Mouse (Mus musculus) lung, embryonic 14.5 days (tissue): ENCODE measurements around the gene Zfp12. TPM values are rescaled to one million over a fixed set of nuclear protein-coding genes. Genes with fewer than 3 reads are reported as not detected.
A peak's percentile ranks its signal among the peaks of the same experiment; 100 is the strongest.

ENCODE experiments used
- ATAC-seq: fragments of 200-750 bp; cut with Nextera tagmentation; 2 replicates; pipeline ENCODE4 v1.8.0; 2017; ENCODE audit warnings: mild to moderate bottlenecking, moderate TSS enrichment, moderate library complexity; ENCODE audit not compliant: insufficient read depth
- DNase-seq: peaks from one replicate; pipeline ENCODE4 v3.0.0-alpha.2; 2015
- H3K27ac ChIP-seq: fragments of 300-500 bp; sonication (generic); 2 replicates; pipeline ENCODE4 v1.5.1; 2014; ENCODE audit warnings: low read depth, mild to moderate bottlenecking, moderate library complexity
- H3K27me3 ChIP-seq: fragments of 300-500 bp; sonication (generic); 2 replicates; pipeline ENCODE4 v1.6.1; 2014; ENCODE audit warnings: low read length, control low read depth; ENCODE audit not compliant: insufficient read depth
- H3K36me3 ChIP-seq: fragments of 300-500 bp; sonication (generic); 2 replicates; pipeline ENCODE4 v1.6.1; 2014; ENCODE audit warnings: control low read depth; ENCODE audit not compliant: insufficient read depth
- H3K4me1 ChIP-seq: fragments of 300-500 bp; sonication (generic); 2 replicates; pipeline ENCODE4 v1.6.1; 2014; ENCODE audit warnings: antibody characterized with exemption, control low read depth; ENCODE audit not compliant: insufficient read depth
- H3K4me2 ChIP-seq: fragments of 300-500 bp; sonication (generic); 2 replicates; pipeline ENCODE4 v1.6.1; 2014; ENCODE audit warnings: mild to moderate bottlenecking
- H3K4me3 ChIP-seq: fragments of 300-500 bp; sonication (generic); 2 replicates; pipeline ENCODE4 v1.5.1; 2014; ENCODE audit warnings: low read depth, low read length
- H3K9ac ChIP-seq: fragments of 300-500 bp; sonication (generic); 2 replicates; pipeline ENCODE4 v1.6.1; 2014
- H3K9me3 ChIP-seq: fragments of 300-500 bp; sonication (generic); 2 replicates; pipeline ENCODE4 v1.6.1; 2016; ENCODE audit warnings: low read depth, low read length, control low read depth
- CTCF ChIP-seq: IDR thresholded peaks from 2 replicates; pipeline ENCODE4 v1.5.1; 2016; ENCODE audit warnings: antibody characterized with exemption, low read depth
- WGBS: fragments of 180-500 bp; shearing (Covaris S2); extraction: QIAGEN DNeasy Blood & Tissue Kit; methylation state at CpG from one replicate; pipeline ENCODE4 v1.1.7; 2014; 5-methylcytosine and 5-hydroxymethylcytosine counted together
- polyA plus RNA-seq: library from polyadenylated mRNA; unstranded; fragments of >200 nt; fragmentation: Nextera tagmentation; extraction: Ambion mirVana; gene quantifications from 2 replicates; pipeline ENCODE4 v1.2.1, GENCODE M21; 2014

The Zfp12 gene
- polyA plus RNA-seq, 1 experiment from 2014 or later: 17.2 TPM

GRCm38 (mm10) chr5:143292879-143293278 is 57.9 kb downstream of the Zfp12 start:
- Histone ChIP-seq H3K27me3 (peaks cover 68% of the 10 kb centered on the region), H3K36me3 (no peaks in the 10 kb centered on the region), H3K9ac (peak overlapping the region; percentile 50), H3K4me3 (peak overlapping the region; percentile 47), H3K4me1 (peaks cover 5% of the 10 kb centered on the region; the same call in 1 of the 2 replicates), H3K9me3 (no peaks in the 10 kb centered on the region), H3K27ac (no peak overlapping the region), H3K4me2 (peak overlapping the region; percentile 94)
- 1% methylated on average over 19 of the region's 19 CpGs for WGBS
- ATAC-seq (no peak), DNase-seq (no peak)
- TF ChIP-seq CTCF: no peak

- H3K4me2 ChIP-seq: peak within 1 kb of the TSS; percentile 94
- peaks cover 8% of the 10 kb centered on the region; the same call in 1 of the 2 replicates for H3K4me1 ChIP-seq
- no peak for TF ChIP-seq CTCF
- 4% methylated on average over 31 of the region's 38 CpGs for WGBS
- H3K27me3 ChIP-seq: peaks cover 62% of the 10 kb centered on the region
- peak within 1 kb of the TSS; percentile 47 for H3K4me3 ChIP-seq
- H3K9me3 ChIP-seq: no peaks in the 10 kb centered on the region
- ATAC-seq (no peak; the same call in 1 of the 2 replicates), DNase-seq (no peak)
- H3K36me3 ChIP-seq: no peaks in the 10 kb centered on the region
- H3K9ac ChIP-seq: peak within 1 kb of the TSS; percentile 50
- no peak within 1 kb of the TSS for H3K27ac ChIP-seq
Measured at GRCm38 (mm10) chr5:143293404-143293803, 58.4 kb downstream of the Zfp12 start, which contains the start of gene Zfp853. Gene Zfp853 (minus strand): TSS chr5:143293623.

- Histone ChIP-seq H3K9me3 (no peaks in the 10 kb centered on the region), H3K27ac (no peak overlapping the region), H3K4me1 (peaks cover 8% of the 10 kb centered on the region; the same call in 1 of the 2 replicates), H3K27me3 (peaks cover 48% of the 10 kb centered on the region), H3K9ac (no peak overlapping the region), H3K4me2 (no peak overlapping the region), H3K4me3 (no peak overlapping the region), H3K36me3 (peaks cover 11% of the 10 kb centered on the region)
- WGBS: 94% methylated on average over 3 of the region's 3 CpGs
- no peak for DNase-seq
- no peak for ATAC-seq
- TF ChIP-seq CTCF: peak; percentile 57
Measured at GRCm38 (mm10) chr5:143294862-143295261, 59.9 kb downstream of the Zfp12 start.

GRCm38 (mm10) chr5:143295330-143295729 is 60.4 kb downstream of the Zfp12 start:
- Histone ChIP-seq H3K36me3 (peaks cover 16% of the 10 kb centered on the region), H3K27me3 (peaks cover 44% of the 10 kb centered on the region), H3K4me3 (no peak overlapping the region), H3K4me1 (peaks cover 8% of the 10 kb centered on the region; the same call in 1 of the 2 replicates), H3K27ac (no peak overlapping the region), H3K9ac (no peak overlapping the region), H3K9me3 (no peaks in the 10 kb centered on the region), H3K4me2 (no peak overlapping the region)
- 81% methylated on average over 2 of the region's 2 CpGs for WGBS
- DNase-seq (no peak), ATAC-seq (no peak)
- TF ChIP-seq CTCF: no peak

GRCm38 (mm10) chr5:143297986-143298385 is 63.0 kb downstream of the Zfp12 start:
- H3K27ac ChIP-seq: no peak overlapping the region
- WGBS: 66% methylated on average over 9 of the region's 9 CpGs
- peak; percentile 60 for ATAC-seq

GRCm38 (mm10) chr5:143298391-143298790 is 63.4 kb downstream of the Zfp12 start:
- ATAC-seq: no peak
- TF ChIP-seq CTCF: peak; percentile 54
- peaks cover 13% of the 10 kb centered on the region for H3K27me3 ChIP-seq
- no peak overlapping the region for H3K27ac ChIP-seq
- H3K9ac ChIP-seq: no peak overlapping the region
- peaks cover 46% of the 10 kb centered on the region for H3K36me3 ChIP-seq
- H3K4me1 ChIP-seq: peaks cover 8% of the 10 kb centered on the region; the same call in 1 of the 2 replicates
- no peak overlapping the region for H3K4me2 ChIP-seq
- no peak overlapping the region for H3K4me3 ChIP-seq
- no peaks in the 10 kb centered on the region for H3K9me3 ChIP-seq
- 81% methylated on average over 7 of the region's 7 CpGs for WGBS
- peak; percentile 39 for DNase-seq

More at GRCm38 (mm10) chr5:143297986-143298385, 63.0 kb downstream of the Zfp12 start:
- no peak overlapping the region for H3K4me2 ChIP-seq
- TF ChIP-seq CTCF: no peak
- H3K27me3 ChIP-seq: peaks cover 17% of the 10 kb centered on the region
- peak; percentile 80 for DNase-seq
- no peak overlapping the region for H3K4me3 ChIP-seq
- no peaks in the 10 kb centered on the region for H3K9me3 ChIP-seq
- no peak overlapping the region for H3K9ac ChIP-seq
- H3K36me3 ChIP-seq: peaks cover 42% of the 10 kb centered on the region
- H3K4me1 ChIP-seq: peaks cover 8% of the 10 kb centered on the region; the same call in 1 of the 2 replicates

Other genes with a start within 250 kb of the Zfp12 start
- gene Rnf216, start 122.2 kb upstream of the Zfp12 start, polyA plus RNA-seq: 31.5 and 36.1 TPM in 2 replicates
- not detected in 2 replicates for gene Olfr718-ps1, start 87.6 kb upstream of the Zfp12 start, polyA plus RNA-seq
- gene Rbak, start 54.4 kb upstream of the Zfp12 start, polyA plus RNA-seq: 12.2 and 15.5 TPM in 2 replicates
- gene Spdye4b, start 54.1 kb upstream of the Zfp12 start, polyA plus RNA-seq: not detected in 2 replicates
- not detected in 2 replicates for gene Spdye4a, start 8.3 kb upstream of the Zfp12 start, polyA plus RNA-seq
- gene Zfp316, start 34.9 kb downstream of the Zfp12 start, polyA plus RNA-seq: 2.1 and 2.3 TPM in 2 replicates
- not detected in 2 replicates for gene Zfp853, start 58.5 kb downstream of the Zfp12 start, polyA plus RNA-seq
- gene E130309D02Rik, start 80.2 kb downstream of the Zfp12 start, polyA plus RNA-seq: 40.0 and 46.6 TPM in 2 replicates
- gene Zdhhc4, start 94.1 kb downstream of the Zfp12 start, polyA plus RNA-seq: 74.6 and 77.9 TPM in 2 replicates
- gene Grid2ip, start 122.2 kb downstream of the Zfp12 start, polyA plus RNA-seq: 0.17 and 0.27 TPM in 2 replicates
- gene Kdelr2, start 168.7 kb downstream of the Zfp12 start, polyA plus RNA-seq: 343 and 370 TPM in 2 replicates
- 7.3 and 9.2 TPM in 2 replicates for gene Daglb, start 229.4 kb downstream of the Zfp12 start, polyA plus RNA-seq